Mouse (Mus musculus) spleen, adult 2 months (tissue): ENCODE measurements around the gene Nedd8.

Source experiments
- CTCF ChIP-seq: fragments of 200-500 bp; IDR thresholded peaks from 2 replicates; pipeline ENCODE4 v1.5.1; 2011; ENCODE audit warnings: mild to moderate bottlenecking, inconsistent platforms; ENCODE audit not compliant: insufficient read depth, insufficient read length, insufficient replicate concordance; ENCODE audit errors: extremely low read depth
- POLR2A ChIP-seq: fragments of 200-500 bp; IDR thresholded peaks from 2 replicates; pipeline ENCODE4 v1.6.1; 2011; ENCODE audit warnings: low read depth, low read length, inconsistent platforms

DNA sequence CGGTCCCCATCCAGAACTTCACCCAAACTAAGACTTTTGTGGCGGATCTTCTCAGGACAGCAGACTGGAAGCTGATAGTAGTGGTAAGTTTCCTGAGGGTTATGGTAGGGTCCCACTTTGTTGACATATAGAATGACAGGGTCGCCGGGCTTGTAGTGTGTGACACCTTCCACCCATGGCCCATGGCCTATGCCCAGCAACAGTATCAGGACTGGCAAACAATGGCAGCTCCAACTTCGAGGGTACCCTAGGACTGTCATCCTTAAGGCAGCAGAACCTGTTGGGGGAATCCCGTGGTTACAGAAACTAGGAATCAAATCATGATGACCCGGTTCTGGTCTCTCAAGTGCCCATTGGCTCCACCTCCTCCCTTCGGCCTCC lies 29.3 kb downstream of the Nedd8 start:
- TF ChIP-seq POLR2A (no peak), CTCF (no peak)
